Mouse (Mus musculus): ENCODE data around the gene Snx10.

Gene Snx10

GRCm38 (mm10) chr6:51587266-51587665, 63.6 kb downstream of the Snx10 start:
- DNase-seq: no peak

GRCm38 (mm10) chr6:51591264-51591663, 67.6 kb downstream of the Snx10 start:
- no peak for DNase-seq

DNA sequence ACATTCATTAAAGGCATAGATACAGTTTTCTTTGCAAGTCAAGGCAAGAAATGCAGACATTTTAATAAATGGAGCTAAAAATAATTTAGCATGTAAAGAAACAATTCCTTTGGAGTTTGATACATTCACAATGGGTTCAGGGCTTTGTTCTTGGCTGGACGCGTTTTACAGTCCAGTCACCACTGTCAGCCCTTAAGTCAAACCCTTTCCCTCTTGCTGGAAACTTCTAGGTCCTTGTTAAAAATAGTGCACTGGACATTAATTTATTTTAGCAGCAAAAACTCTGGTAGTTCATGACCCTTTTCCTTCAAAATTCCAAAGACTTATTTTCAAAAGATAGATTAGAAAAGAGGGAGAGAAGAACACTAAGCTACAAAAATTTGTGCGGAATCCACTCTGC, 68.1 kb downstream of the Snx10 start:
- no peak for DNase-seq

GRCm38 (mm10) chr6:51592356-51593115, 68.8 kb downstream of the Snx10 start:
- DNase-seq: peak; percentile 83 to 90

DNA sequence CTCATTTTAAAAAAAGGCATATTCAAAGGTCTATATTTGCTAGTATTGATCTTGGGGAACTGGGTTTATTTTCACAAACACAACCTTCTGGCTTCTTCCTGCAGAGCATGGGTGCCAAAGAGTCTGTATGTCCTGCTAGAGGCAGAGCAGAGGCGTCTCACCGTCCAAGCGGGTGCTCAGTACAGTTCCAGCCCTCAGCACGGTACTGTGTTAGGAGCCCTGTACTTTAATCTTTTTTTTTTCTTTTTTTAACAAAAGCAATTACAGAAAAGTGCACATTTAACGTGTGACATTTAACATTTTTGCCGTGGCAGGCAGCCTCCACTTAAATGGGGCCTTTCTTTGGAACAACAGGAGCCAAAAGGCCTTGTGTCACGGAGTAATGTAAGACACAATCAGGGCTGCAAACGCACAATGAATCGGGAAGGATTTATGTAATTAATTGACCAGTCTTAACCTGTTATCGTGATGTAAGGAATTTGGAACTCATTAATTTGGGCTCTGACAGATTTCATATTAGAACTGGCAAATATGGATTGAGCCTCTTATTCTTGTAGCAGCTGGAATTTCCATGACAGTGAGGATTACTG, 69.8 kb downstream of the Snx10 start:
- no peak for DNase-seq

GRCm38 (mm10) chr6:51594516-51594915, 70.8 kb downstream of the Snx10 start:
- no peak for DNase-seq

DNA sequence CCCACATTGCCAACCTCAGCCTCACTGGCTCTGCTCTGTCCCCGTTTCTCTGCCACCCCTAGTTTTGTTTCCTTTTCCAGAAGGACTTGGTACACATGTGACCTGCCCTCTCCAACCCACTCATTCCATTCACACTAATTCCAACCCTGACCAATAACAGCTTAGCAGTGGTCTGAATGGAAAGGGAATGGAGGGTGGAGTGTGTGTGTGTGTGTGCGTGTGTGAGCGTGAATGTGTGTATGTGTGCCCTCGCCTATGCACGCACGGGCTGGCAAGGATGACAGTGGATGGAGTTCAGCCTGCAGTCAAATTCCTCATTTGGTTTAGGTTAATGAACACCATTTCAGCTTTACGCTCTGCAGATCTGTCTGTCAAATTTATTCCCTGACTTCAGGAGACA, 74.4 kb downstream of the Snx10 start:
- DNase-seq: no peak

DNA sequence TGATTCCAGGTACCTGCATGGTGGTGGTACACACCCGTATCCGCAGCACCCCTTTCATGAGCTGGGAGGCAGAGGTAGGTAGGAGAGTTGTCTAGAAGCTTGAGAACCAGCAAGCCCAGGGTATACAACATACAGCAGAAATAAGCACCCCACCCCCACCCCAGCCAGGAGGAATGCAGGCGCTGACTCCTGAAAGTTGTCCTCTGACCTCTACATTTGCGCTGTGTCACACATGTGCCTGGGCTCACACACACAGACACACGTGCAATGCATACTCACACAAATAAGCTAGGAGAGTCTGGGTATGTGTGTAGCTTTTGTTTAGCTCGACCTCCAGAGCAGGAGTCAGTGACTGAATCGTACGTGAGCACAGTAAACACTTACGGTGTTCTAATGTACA, 76.7 kb downstream of the Snx10 start:
- no peak for DNase-seq

DNA sequence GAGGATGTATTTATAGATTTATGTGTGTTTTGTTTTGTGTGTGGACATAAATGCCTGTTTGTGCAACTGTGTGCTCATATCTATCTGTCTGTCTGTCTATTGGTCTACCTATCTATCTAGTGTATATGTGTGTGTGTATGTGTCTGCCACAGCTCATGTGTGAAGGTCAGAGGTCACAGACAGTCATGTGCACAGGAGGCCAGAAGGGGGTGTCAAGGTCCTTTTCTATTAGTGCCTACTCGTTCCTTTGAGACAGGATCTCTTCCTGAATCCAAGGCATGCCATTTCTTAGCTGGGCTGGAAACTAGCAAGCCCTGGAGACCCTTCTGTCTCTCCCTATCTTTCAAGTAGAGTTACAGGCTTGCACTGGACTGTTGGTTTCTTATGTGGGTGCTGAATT, 78.6 kb downstream of the Snx10 start:
- no peak for DNase-seq

GRCm38 (mm10) chr6:51603691-51604090, 80.0 kb downstream of the Snx10 start:
- no peak for DNase-seq

DNA sequence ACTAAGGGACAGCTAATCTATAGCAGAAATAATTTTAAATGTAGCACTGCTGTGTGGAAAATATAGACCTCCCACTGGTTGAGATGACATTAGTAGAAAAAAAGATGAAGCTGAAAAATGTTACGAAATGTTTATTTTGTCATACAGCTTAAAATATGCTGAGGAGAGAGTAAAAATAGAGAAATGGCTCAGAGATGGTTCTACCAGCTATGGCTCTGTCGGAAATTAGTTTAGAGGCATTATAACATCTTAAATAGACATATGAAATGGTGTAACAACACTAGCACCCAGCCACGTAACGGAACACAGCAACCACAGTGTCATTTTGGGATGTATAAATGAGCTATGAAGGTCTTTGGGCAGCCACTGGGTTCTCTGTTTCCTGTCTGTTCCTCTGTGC, 82.5 kb downstream of the Snx10 start:
- DNase-seq: no peak

DNA sequence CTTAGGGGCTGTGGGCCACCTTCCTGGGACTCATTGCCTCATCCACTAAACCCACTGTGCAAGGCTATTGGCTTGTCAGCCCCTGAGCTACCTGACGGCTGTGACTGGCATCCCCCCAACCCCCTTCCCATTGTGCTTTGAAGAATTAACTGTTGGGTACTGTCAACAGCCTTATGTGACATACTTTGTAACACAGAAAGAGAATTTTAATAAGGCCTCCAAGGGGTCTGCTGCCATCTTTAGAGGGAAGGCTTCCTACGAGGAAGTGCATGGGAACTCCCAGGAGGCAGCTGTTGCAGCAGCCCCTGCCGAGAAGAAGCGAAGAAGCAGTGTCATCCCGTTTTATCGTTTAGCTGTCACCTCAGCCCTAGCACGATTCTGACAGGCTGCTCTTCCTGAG, 83.1 kb downstream of the Snx10 start:
- no peak for DNase-seq

GRCm38 (mm10) chr6:51611621-51612020, 87.9 kb downstream of the Snx10 start:
- DNase-seq: no peak

GRCm38 (mm10) chr6:51612371-51613051, 88.8 kb downstream of the Snx10 start:
- DNase-seq: peak; percentile 25 to 27

- DNase-seq: no peak
These were observed 90.0 kb downstream of the Snx10 start for GRCm38 (mm10) chr6:51613661-51614060.

DNA sequence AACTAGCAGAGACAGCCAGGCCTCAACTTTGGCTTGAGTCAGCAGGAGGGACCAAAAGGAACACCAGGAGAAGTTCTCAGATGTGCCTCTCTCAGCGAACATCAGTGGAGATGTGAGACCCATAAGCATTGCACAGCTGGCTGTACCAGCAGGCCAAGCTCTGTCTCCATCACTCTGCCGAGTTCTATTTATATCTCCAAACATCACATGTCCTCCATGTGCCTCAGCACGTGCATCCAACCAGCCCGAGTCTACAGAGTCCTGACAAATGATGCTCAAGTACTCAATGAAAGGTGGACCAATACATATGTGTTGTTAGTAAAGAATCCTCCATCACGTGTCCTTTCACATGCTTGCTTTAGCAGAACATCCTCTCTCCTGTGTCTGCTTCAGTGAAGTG, 103.1 kb downstream of the Snx10 start:
- DNase-seq: no peak

DNA sequence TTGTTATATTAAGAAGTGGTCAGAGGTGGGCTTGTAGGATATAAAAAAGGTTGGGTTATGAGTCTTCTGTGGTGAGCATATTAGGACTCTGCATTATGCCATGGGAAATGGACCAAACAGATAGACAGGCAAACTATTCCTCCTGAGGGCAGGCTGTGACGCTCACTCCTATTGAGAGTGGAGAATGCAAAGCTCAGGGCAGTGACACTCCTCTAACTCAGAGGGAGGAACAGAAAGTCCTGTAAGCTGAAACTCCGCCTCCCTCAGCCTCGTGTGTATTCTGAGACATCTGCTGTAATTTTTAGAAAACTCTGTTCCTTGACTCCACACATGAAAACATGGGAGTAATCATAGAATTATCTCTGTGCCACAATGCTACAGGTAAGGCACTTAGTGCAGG, 106.0 kb downstream of the Snx10 start:
- DNase-seq: no peak

DNA sequence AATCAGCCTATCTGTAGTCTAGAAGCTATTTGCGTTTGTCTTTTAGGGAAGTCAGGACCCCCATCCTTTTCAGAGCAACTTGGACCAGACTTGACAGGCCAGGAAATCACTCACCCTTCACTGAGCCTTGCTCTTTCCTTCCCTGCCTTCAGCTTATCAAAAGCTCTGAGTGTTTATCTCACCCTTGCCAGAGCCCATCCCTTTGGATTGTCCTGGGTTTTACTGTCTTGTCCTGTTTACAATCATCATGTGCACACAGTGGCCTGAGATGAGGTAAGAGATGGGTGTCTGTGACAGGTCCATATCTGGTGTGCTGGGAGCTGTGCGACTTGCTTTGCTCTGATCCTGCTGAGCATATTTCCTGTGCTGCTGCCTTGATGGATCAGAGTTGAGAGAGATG, 106.5 kb downstream of the Snx10 start:
- DNase-seq: no peak

DNA sequence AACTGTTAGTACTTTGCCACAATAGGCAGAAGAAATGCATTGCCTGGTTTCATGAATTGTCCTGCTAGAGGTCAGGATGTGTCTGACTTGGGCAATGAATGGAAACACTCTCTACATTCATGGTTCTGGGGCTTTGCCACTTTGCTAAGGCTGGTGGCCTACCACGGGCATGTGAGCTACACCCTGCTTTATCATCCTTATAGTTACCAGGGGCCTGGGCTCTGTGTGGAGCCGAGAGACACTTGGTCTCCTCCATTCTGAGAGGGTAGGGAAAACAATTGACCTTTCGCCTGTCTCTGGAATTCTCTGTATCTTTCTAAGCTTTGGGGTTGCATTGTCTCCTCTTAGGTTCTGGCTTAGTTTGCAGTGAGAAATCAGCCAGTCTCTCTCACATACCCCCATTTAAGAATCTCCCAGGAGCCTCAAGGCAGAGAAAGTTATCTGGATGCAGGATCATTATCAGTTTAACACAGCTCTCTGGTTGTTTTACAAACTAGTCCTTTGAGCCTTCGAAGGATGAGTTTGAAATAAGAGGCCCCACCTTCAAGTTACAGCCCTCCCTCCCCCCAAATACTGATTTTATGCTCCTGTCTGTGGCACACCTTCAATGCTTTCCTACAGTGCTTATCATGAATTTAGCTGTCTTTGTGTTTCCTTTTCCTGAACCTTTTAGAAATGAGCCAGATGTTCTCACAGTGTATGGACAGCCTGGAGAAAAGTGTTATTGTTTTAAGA, 109.4 kb downstream of the Snx10 start:
- DNase-seq: no peak

- DNase-seq: peak in 1 of 2 experiments; percentile 14
These were observed 110.1 kb downstream of the Snx10 start for GRCm38 (mm10) chr6:51633663-51634362.

DNA sequence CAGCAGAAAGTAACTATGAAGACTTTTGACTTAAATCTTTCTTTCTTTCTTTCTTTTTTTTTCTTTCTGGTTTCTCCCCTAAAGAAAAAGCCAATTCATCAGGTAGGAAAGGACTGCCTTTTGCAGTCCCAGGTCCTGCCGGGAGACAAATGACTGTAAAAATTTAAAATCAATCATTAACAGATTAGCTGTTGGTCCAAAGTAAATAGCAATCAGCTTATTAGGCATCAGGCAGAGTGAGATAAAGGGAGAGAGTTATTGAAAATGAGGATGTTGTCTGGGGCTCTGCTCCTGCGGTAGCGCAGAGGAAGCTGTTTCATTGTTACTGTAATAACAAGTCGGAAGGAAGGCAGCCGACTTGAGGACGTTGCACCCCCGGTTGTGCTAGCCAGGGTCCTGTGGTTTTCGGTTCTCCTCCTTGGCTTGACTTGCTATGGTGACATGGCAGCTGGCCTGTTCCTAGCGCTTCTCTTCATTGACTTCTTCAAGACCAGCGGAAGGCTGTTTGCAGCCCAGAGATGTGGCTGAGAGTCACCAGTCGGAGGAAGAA, 112.4 kb downstream of the Snx10 start:
- peak; percentile 4 to 33 for DNase-seq

Measured in thymus, postnatal 36 days (tissue).